Mouse (Mus musculus): Measurements from ENCODE around the gene Plin4.
"Not testable (repeated sequence)": the region's sequence is repeated elsewhere in the genome, so short reads cannot be mapped to it uniquely, and the experiment has no call there.

The Plin4 gene

DNA sequence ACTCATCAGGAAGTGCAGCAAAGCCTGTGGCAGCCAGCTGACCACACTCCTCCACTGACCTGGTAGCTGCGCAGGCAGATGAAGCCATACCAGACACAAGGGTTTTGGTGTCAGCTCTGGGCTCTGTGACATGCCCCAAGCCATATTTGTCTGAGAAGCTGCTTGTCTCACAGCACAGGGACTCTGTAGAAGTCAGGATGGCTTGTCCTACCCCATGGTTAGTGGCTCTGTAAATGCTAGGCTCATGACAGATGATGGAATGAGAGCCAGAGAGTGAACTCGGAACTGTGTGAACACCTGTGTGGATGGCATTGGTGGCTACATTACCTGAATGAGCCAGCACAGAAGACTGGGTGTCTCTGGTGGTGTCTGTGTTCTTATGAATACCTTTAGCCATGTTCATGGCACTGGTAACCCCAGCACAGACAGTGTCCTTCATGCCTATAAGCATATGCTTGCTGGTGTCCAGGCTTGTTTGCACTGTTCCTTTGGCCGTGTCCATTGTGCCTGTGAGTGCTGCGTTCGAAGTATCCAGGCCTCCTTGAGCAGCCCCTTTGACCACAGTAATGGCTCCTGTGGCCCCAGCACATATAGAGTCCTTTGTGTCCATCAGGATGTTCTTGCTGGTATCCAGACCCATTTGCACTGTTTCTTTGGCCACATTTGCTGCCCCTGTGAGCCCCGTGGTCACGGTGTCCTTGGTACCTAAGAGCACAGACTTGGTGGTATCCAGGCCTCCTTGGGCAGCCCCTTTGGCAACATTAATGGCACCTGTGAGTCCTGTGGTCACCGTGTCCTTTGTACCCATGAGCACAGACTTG, 5.9 kb downstream of the Plin4 start:
- DNase-seq (ENCODE audit: extremely low read depth, low read depth): no peak

DNA sequence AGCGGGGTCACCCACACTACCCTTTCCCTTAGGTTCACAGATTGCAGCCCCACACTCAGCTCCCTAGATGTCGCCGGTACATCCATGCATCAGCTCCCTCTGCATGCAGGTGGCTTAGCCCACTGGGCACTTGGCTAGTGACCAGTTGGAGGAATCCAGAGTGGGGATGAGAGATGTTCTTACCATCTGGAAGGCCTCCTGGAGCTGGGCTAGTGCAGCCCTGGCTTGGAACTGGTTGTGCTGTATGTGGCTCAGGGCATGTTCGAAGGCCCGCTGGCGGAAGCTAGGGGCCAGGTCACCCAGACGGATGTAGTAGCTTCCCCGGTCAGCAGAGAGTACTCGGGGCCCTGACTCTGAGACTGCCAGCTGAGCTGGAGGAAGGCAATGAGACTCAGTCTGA, 6.7 kb downstream of the Plin4 start:
- DNase-seq (ENCODE audit: extremely low read depth, low read depth): no peak

DNA sequence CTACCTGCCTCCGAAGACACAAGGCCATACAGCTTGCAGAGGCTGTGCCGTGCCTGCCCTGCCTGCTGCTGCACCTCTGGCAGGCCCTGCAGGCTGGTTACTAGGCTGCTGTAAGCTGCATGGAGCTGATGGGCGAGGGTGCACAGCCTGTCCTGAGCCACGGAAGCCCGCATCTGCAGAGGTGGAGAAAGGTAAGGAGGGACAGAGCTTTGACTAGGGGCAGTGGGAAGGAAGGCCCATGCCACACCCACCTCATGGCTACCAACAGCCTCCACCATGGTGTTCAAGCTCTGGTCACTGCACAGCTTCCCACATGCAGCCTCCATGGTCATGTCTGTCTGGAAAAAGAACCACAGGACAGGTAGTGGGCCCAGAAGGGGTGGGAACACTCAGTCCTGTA, 7.4 kb downstream of the Plin4 start:
- no peak for DNase-seq (ENCODE audit: extremely low read depth, low read depth)

DNA sequence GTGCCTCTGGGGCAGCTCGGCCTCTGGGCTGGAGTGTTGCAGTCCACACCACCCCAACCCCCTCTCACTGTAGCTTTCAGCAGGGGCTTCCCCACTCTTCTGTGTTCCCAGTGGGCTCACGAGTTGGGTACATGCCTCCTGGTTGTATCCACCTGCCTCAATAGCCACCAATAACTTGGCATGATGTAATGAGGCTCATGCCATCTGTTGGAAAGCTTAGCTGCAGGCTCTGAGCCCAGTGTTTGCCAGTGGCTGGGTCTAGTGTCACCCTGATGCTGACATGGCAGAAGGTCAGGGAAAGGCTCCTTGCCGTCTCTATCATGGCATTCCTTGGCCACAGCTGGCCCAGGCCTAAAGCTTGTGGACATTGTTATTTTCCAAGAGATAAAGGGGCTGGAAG, 8.8 kb downstream of the Plin4 start:
- no peak for DNase-seq (ENCODE audit: extremely low read depth, low read depth)

DNA sequence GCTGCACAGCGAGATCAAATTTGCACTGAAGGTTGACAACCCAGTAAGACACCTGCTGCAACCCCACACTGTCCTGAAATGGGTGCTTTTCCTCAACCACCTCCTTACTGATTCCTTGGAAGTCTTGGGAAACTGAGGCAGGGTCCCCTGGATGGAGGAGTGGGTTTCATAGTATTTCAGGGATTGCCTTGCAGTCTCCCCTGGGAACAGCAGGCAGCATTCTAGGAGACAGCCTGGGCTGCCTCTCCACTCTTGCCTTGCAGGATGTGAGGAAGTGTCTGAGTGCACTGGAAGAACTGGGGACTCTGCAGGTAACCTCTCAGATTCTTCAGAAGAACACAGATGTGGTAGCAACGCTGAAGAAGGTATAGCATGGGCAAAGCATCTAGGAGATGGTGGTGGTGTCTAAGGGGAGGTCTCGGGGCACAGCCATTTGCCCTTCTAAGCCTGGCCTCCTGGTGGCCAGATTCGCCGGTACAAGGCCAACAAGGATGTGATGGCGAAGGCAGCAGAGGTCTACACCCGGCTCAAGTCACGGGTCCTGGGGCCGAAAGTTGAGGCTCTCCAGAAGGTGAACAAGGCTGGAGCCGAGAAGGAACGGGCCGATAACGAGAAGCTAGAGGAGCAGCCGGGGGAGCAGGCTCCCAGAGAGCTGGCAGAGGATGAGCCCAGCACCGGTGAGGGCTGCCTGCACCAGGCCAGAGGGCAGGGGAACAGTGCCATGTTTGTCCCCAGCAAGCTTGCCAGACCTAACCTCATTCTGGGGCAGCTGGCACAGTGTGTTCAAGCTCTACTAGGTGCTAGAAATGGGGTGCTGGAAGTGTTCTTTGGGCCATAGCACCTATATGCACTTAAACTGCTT, 10.7 kb downstream of the Plin4 start:
- no peak for DNase-seq (ENCODE audit: extremely low read depth, low read depth)

DNA sequence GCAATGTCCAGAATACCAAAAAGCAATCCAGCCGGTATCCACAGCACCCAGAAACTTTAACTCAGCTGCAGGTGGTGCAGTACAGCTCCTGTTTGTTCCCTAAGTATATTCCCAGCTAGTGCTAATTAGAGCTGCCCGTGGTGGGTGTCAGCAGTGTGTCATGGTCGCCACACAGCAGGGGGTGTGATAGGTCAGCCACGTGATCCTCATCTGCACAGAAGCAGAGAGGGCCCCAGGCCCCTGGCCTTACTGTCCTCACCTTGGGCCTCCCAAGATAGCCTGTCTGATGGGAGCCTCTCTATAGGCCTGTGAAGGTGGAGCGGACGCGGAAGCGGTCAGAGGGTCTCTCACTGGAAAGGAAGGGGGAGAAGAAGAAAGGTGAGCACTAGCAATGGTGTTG, 11.4 kb downstream of the Plin4 start:
- no peak for DNase-seq (ENCODE audit: extremely low read depth, low read depth)

DNA sequence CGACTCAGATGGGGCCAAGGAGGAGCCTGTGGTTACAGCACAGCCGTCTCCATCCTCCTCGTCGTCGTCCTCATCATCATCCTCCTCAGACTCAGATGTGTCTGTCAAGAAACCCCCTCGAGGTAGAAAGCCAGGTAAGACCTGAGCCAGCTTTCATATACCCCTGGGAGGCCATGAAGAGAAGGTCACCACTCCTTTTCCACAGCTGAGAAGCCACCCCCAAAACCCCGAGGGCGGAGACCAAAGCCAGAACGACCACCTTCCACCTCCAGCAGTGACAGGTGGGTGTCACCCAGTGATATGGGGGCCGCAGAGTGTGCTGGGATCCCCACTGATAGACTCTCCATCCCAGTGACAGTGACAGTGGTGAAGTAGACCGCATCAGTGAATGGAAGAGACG, 12.7 kb downstream of the Plin4 start:
- DNase-seq (ENCODE audit: extremely low read depth, low read depth): no peak

DNA sequence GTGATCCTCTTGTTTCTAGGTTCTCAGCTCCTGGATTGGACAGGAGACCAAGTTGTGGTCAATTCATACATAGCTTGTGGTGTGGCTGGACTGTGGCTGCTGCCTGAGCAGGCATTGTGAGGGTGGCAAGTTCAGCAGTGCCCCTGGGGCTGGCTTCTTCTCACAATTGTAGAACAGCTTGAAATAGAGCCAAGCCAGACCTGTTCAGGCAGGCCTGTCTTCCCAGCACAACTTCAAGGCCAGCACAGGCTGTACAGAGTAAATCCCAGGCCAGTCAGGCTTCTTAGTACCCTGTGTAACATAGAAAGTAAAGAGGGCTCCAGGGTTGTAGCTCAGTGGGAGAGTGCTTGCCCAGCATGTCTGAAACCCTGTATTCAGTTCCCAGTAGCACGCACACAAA, 16.8 kb downstream of the Plin4 start:
- no peak for DNase-seq (ENCODE audit: extremely low read depth, low read depth)

DNA sequence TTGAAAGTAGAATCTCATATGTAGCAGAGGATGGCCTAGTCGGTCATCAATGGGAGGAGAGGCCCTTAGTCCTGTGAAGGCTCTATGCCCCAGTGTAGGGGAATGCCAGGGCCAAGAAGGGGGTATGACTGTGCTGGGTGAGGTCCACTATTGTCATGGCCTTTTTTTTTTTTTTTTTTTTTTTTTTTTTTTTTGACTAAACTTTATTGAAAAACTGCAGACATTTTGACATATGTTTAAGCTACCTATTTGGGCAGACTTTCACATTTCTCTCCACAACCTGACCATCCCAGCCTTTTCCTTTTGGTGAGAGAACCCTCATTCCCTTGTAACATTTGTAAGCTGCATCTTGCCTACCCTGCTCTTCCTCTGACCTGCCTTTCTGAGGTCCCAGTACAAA, 17.3 kb downstream of the Plin4 start:
- no peak for DNase-seq (ENCODE audit: extremely low read depth, low read depth)

DNA sequence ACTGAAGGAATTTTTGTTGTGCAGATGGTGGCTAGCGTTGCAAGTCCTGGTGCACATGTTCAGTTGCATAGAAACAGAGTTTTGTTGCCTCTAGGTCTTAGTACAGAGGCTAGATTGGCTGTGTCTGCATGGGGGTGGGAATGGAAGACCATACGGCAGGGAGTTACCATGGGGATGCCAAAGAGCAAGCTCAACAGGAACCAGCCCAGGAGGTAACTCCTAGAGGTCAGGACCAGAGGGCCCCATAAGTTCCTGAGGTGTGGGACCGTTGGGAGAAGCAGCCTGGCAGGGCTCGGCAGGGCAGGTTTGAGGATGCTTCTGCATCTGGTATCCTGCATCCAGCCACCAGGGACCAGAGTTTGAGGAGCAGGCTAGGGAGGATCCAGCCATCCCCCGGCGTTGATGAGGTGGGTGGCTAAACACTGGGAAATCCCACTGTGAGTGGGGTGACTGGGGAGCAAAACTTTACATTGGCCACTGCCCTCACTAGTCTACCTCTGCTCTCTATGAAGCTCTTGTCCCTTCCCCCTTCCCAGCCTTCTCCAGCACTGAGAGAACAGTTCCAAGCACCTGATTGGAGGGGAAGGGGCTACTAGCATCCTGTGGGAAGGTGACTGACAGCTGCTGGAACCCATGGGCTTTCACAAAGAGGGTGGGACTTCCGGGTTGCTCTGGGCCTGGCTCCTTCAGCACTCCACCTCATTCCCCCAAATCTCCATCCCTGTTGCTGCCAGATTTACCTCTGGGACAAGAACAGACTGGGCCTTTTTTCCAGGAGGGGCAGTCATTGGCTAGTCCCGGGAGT, 28.6 kb downstream of the Plin4 start:
- peak; percentile 43 for DNase-seq (ENCODE audit: extremely low read depth, low read depth)

DNA sequence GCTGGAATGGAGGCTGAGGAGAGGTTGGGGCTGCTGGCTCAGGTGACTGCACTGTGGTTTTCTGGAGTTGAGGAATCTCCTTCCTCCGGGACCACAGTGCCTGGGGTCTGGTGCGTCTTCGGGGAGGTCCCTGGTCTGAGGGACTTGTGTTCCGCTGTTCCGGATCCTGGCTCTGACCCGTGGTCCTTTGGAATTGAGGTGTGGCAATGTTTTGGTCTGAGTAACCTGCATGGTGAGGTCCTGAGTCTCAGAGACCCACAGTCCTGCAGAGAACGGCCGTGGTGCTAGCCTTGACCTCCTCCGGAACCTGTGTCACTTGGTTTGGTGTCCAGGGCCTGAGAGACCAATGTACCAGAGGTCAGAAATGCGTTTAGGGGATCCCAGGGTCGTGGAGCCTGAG, 29.7 kb downstream of the Plin4 start:
- DNase-seq (ENCODE audit: extremely low read depth, low read depth): no peak

DNA sequence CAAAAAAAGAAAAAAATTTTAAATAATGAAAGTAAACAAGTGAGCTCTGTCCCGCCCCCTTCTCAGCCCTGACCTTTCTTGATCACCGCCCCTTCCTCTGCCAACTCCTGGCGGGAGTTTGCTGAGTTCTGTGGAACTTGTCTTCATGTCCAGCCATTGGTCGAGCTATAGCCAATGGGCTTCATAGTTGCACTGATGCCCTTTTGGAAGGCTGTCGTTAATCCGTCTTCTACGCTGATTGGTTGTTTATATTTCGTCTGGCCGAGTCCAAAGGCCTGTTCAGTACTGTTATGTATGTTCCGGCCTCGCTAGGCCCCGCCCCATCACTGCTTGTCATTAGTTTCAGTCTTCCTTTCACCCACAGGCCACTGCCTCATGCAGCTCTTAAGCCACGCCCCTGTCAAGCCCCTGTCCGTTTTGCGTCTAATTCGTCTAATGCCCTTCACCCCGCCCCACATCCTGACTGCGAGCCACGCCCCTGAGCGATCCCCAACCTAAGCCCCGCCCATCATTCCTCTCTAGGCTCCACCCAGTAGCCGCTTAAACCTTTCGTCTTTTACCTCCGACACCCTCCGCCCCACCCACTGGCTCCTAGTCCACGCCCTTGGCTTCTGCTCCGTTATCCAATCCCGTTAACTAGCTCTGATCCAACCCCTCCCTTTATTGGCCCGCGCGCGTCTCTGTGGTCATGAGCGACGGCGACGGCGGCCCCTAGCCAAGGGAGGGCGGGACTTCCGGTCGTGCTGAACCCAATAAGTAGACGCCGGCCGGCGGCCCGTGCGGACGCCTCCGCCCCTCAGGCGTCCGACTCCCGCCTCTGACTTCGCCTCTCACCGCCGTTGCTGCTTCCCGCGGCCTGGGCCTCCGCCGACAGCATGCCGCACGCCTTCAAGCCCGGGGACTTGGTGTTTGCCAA, 30.5 kb downstream of the Plin4 start, which contains the start of gene Hdgfl2:
TSS of gene Hdgfl2 (plus strand) at position 755 of the 916 bp plus-strand sequence.
- peak; percentile 100 for DNase-seq (ENCODE audit: extremely low read depth, low read depth)

DNA sequence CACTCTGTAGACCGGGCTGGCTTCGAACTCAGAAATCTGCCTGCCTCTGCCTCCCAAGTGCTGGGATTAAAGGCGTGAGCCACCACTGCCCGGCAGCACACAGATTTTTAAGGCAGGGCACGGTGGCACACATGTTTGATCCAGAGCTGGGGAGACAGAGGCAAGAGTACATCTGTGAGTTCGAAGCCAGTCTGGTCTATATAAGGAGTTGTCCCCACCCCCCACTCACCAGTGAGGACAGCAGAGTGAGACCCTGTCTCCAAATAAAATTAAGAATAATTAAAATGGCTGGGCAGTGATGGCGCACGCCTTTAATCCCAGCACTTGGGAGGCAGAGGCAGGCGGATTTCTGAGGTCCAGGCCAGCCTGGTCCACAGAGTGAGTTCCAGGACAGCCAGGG, 31.2 kb downstream of the Plin4 start:
- DNase-seq (ENCODE audit: extremely low read depth, low read depth): not testable (repeated sequence)

DNA sequence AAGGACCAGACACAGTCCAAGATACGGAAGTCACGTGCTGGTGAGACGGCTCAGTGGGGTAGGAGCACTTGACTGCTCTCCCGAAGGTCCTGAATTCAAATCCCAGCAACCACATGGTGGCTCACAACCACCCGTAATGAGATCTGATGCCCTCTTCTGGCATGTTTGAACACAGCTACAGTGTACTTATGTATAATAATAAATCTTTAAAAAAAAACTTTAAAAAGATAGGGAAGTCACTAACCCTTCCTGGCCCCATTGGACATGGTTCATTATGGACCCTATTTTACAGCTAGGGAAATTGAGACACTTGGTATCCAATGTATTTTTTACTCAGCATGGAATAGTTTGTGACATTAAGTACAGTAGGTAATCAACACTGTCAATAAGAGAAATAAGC, 32.1 kb downstream of the Plin4 start:
- no peak for DNase-seq (ENCODE audit: extremely low read depth, low read depth)

DNA sequence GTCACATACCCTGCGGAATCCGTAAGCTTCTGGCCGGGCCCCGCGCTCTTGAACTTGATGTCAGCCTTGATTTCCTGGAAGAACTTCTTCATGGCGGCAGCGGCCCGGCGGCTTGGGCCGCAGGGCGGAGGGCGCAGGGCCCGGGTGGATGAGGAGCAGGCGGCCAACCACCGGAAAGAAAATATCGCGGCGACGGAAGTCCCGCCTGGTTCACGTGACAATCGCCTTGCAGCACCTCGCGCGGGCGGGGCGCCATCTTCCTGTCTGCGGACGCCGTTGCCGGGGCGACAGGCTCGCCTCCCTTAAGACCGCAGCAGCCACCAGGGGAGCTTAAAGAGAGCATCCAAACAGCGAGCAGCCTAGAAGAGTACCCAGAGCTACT, 34.8 kb downstream of the Plin4 start, which contains the start of gene Ubxn6:
TSS of gene Ubxn6 (minus strand) at position 202 of the 382 bp plus-strand sequence.
- peak; percentile 85 for DNase-seq (ENCODE audit: extremely low read depth, low read depth)

DNA sequence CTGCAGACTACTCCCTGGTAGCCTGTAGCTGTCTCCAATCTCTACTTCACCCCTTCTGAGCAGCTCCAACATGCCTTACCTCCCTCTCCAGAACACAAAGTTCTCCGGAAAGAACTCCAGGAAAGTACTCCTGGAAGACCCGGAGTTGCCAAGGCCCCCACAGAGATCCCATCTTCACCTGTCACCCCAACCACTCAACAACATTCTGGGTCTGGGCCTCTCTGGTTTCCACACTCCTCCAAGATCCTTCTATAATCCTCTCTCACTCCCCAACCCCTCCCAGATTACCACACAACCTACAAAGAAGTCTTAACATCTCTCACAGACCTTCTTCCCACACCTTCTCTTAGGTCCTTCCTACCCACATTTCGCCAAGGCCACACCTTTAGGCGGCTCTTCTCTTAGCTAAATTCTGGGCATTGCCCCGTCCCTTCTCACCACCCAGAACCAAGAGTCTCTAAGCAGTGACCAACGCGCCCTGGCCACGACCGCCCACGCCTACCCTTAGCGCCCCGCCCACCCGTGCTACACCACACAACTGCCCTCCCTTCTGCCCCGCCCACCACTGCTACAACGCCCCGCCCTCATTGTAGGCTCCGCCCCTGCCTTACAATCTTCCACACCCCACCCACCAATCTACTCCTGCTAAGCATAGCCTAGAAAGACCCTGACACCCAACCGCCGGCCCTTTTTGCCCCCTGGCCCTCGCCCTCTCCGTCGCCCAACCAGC, 35.3 kb downstream of the Plin4 start:
- peak; percentile 56 for DNase-seq (ENCODE audit: extremely low read depth, low read depth)

DNA sequence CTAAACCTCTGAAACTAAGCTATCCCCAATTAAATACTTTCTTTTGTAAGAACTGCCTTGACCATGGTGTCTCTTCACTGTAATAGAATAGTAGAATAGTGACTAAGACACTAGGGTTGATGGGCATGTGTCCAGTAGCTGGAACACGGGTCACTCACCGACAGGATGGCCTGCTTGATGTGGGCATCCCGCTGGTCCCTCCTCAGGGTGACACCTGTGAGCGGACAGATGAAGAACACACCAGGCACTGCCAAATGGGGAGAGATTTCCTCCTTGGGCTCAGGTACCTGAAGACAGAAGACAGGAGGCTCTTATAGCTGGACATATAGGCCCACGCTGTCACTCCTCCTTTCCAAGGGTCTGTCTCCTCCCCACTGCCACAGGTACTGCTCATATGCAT, 37.4 kb downstream of the Plin4 start:
- no peak for DNase-seq (ENCODE audit: extremely low read depth, low read depth)

DNA sequence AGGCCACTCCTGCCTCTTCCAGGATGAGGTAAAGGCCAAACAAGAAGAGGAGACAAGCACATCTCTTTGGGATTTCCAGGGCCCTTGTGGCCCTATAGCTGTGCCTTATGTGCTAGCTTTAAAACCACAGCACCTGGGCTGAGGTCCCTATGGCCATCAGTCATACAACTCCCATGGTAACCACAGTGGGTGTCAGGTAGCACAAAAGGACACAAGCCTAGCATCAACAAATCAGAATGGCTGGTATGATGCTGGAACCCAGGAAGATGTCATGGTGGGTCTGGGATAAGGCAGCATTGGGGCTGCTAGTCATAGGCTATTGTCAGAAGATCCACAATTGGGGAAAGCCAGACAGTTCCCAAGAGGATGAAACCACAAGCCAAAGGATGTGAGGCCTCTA, 38.5 kb downstream of the Plin4 start:
- DNase-seq (ENCODE audit: extremely low read depth, low read depth): no peak

DNA sequence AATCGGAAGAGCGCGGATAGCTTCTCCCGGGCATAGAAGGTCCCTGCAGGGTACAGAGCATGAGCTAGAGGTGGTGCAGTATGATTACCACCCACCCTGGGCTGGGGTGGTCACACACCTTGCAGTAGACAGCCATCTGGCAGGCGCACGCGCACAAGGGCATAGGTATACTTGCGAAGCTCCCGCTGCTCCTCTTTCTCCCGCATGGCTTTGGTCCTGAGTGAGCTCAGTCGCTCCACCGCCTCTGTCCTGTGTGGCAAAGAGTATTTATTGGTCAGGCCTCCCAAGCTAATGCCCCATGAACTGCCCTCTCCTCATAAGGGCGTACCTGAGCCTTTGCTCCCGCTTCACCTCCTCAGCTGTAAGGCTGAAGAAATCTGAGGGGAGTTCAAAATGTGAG, 40.5 kb downstream of the Plin4 start:
- DNase-seq (ENCODE audit: extremely low read depth, low read depth): no peak

DNA sequence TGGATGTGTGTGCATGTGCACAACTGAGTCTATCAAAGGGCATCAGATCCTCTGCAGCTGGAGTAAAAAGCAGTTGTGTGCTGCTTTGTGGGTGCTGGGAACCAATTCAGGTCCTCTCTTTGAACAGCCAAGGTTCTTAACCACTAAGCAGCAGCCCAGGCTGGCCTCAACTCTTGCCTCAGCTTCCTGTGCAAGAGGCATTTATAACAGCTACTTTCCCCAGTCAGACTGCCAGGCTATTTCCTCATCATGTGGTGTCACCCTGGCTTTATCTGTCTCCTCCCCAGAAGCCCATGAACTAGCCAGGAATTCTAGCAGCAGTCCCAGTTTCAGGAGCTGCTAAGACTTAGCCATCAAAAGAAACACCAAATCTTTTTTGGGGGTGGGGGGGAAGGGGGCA, 43.2 kb downstream of the Plin4 start:
- DNase-seq (ENCODE audit: extremely low read depth, low read depth): no peak

All from MEL-GATA-1-ER (cell line).